ENCODE assay signal across 19 mouse cellular contexts in genomic region chr1:179213381-179213780, GRCm38 (mm10).
"Had no signal": no experiment of that assay in that cellular context is flagged by ENCODE, and none has a peak within 500 bp of the region (broad histone marks: within the 10 kb centered on the region; RNA-seq: fewer than 3 reads in every experiment).

No protein-coding gene starts in this region.

- H3K9ac ChIP-seq: limb, embryonic 12.5 days; limb, embryonic 15.5 days; liver, embryonic 14.5 days; liver, postnatal 0 days; lung, embryonic 14.5 days; midbrain, embryonic 12.5 days; midbrain, embryonic 15.5 days; neural tube, embryonic 12.5 days; neural tube, embryonic 15.5 days had no signal

- H3K4me2 ChIP-seq: limb, embryonic 12.5 days; limb, embryonic 15.5 days; liver, embryonic 11.5 days; lung, embryonic 14.5 days; midbrain, embryonic 12.5 days; midbrain, embryonic 15.5 days; neural tube, embryonic 12.5 days; neural tube, embryonic 15.5 days had no signal

- DNase-seq: kidney, adult 18-20 months; kidney, postnatal 36 days; left cerebral cortex, postnatal 4 days; liver, postnatal 0 days; retina, postnatal 1 day; right cerebral cortex, postnatal 25 days; thymus, adult 18-20 months; thymus, postnatal 4 days had no signal

- H3K27ac ChIP-seq: limb, embryonic 15.5 days; liver, embryonic 14.5 days; macrophage; midbrain, embryonic 12.5 days; midbrain, embryonic 15.5 days; neural tube, embryonic 12.5 days; neural tube, embryonic 15.5 days had no signal

- ATAC-seq: lung, postnatal 0 days; midbrain, embryonic 15.5 days had no signal

- H3K27me3 ChIP-seq: limb, embryonic 12.5 days; midbrain, embryonic 12.5 days; midbrain, embryonic 15.5 days; neural tube, embryonic 12.5 days; neural tube, embryonic 15.5 days had no signal

- H3K4me3 ChIP-seq: limb, embryonic 12.5 days; limb, embryonic 15.5 days; midbrain, embryonic 12.5 days; midbrain, embryonic 15.5 days; neural tube, embryonic 12.5 days; neural tube, embryonic 15.5 days had no signal

- H3K36me3 ChIP-seq: limb, embryonic 12.5 days; limb, embryonic 15.5 days; midbrain, embryonic 12.5 days; midbrain, embryonic 15.5 days; neural tube, embryonic 12.5 days; neural tube, embryonic 15.5 days had no signal

- H3K9me3 ChIP-seq: limb, embryonic 12.5 days; limb, embryonic 15.5 days; midbrain, embryonic 12.5 days; midbrain, embryonic 15.5 days; neural tube, embryonic 12.5 days; neural tube, embryonic 15.5 days had no signal
